Mouse (Mus musculus) ES-E14 (cell line): Measurements from ENCODE around the gene Htr1f.

ENCODE experiments used
- CHD2 ChIP-seq: IDR thresholded peaks from 2 replicates; pipeline ENCODE4 v1.6.1; 2014; ENCODE audit warnings: mild to moderate bottlenecking, low read depth, low read length, inconsistent platforms
- HCFC1 ChIP-seq: IDR thresholded peaks from 2 replicates; pipeline ENCODE4 v1.6.1; 2012; ENCODE audit warnings: low read length, inconsistent platforms, borderline replicate concordance; ENCODE audit not compliant: insufficient read depth
- MAFK ChIP-seq: IDR thresholded peaks from 2 replicates; pipeline ENCODE4 v1.6.1; 2014; ENCODE audit warnings: mild to moderate bottlenecking, low read depth, low read length, inconsistent platforms; ENCODE audit not compliant: insufficient read depth
- ZC3H11A ChIP-seq: IDR thresholded peaks from 2 replicates; pipeline ENCODE4 v1.6.1; 2012; ENCODE audit warnings: low read depth, mild to moderate bottlenecking, inconsistent platforms, low read length, borderline replicate concordance
- ZNF384 ChIP-seq: IDR thresholded peaks from 2 replicates; pipeline ENCODE4 v1.6.1; 2012; ENCODE audit warnings: low read depth, low read length, inconsistent platforms

DNA sequence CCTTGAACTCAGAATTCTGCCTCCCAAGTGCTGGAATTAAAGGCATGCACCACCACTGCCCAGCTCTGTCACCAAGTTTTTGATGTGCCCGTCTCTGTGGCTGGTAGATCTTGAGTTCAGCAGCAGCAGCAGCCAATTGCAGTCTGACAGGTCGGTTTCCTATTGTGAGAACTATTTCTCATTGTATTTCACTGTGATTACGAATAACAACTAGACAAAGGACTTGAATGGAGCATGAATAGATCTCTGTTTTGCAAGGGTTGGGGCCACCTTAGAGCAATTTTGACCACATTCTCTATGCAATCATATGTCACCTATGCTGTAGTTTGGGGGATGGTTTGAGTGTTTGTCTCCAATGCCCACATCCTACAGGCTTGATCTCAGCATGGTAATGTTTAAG is 224.7 kb downstream of the Htr1f start:
- no peak for TF ChIP-seq ZNF384
- TF ChIP-seq HCFC1 = no peak
- no peak for TF ChIP-seq CHD2
- TF ChIP-seq MAFK = no peak
- TF ChIP-seq ZC3H11A = no peak
